Mouse (Mus musculus): ENCODE data around the gene Scnm1.
A peak's percentile ranks its signal among the peaks of the same experiment; 100 is the strongest.
"Not testable (repeated sequence)": the region's sequence is repeated elsewhere in the genome, so short reads cannot be mapped to it uniquely, and the experiment has no call there.

Gene Scnm1

DNA sequence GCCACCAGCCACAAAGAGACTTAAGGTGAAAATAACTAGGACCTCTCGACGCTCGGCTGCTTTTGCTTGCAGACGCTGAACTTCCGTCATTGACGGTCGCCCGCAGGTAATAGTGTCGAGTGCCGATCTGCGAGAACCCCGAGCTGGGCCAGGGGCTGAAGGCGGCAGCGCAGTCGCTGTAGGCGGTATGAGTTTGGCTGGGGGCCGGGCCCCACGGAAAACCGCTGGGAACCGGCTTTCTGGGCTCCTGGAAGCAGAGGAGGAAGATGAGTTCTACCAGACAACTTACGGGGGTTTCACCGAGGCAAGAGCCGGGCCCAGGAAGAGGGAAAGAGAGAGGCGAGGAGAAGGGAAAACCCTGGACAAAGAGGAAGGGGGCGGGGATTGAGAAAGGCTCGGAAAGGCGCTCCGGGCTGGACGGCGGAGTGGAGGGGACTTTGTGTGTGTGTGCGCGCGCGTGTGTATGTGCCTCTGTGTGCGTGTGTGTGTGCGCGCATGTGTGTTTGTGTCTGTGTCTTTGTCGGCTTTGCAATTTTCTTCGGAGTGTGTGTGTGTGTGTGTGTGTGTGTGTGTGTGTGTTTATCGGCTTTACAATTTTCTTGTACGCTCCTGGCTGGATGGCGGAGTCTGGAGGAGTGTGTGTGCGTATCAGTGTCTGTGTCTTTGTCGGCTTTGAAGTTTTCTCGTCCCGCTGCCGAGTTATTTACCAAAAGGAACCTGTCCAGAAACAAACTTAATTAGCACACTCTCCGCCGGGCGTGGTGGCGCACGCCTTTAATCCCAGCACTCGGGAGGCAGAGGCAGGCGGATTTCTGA lies 22.7 kb downstream of the Scnm1 start, which contains the start of gene Vps72:
TSS of gene Vps72 (plus strand) at position 112 of the 816 bp plus-strand sequence.
- peak; percentile 82 to 87 for DNase-seq (ENCODE audit: low read depth in 2 of 2, low spot score in 2 of 2)

DNA sequence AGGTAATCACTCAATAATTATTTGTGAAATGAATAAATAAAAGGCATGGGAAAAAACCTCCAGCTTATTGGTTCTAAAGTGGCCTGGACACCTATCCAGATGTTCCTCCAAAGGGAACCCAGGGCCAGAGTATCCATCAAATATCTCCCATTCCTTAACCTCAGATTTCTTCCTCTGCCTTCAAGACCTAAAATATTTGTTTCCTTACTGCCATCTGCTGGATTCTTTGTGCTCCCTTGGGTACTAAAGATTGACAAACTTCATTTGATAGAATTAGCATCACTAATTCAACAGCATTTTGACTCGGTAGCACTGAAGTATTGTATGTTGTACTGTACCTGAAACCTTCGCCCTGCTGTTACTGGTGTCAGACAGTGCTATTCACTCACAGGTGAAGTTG lies 25.9 kb downstream of the Scnm1 start:
- DNase-seq (ENCODE audit: low read depth in 2 of 2, low spot score in 2 of 2): peak in 1 of 2 experiments; percentile 11

DNA sequence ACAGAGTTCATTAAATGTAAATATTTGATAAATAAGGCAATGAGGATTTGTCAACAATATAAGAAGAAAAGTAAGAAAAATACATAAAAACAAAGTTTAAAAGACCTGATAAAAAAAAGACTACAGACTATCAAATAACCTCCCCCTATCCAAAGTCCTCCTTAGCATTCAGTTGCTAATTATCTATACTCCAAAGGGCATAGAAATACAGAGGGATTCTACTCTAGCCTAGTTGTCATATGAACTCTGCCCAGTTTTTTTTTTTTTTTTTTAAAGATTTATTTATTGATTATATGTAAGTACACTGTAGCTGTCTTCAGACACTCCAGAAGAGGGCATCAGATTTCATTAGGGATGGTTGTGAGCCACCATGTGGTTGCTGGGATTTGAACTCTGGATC lies 26.5 kb downstream of the Scnm1 start:
- DNase-seq (ENCODE audit: low read depth in 2 of 2, low spot score in 2 of 2): not testable (repeated sequence)

DNA sequence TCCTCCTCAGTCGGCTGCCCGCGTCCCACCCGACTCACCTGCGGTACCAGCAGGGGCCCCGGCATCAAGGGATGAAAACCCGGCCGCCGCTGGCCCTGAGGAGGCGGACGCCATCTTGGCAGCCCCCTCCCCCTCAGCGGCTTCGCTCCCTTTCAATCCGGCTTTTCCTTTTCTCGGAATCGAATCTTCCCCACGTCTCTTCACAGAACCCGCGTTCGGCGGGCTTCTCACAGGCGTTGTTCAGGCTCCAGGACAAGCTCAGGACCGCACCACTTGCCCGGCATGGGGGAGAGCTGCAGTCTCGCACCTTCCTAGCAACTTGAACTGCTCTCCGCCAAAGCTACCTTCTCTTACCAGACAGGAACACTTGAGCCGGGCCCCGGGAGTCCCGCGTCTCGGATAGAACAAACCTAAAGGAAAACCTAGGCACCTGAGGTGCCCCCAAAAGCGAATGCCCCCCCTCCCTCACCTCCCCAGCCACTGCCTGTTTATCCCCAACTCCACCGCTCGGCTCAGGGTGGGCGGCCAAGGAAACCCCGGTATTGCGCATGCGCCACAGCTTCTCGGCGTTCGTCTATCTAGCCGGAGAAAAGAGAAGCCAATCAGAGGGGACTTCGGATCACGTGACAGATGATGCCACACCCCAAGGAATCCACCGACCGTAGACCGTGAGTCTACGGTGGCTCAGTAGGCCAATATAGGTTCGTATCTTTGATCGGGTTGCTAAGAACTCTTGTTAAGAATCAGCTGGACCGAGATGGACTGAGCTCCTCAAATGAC lies 27.3 kb downstream of the Scnm1 start, which contains the start of gene Pip5k1a:
TSS of gene Pip5k1a (minus strand) at position 593 of the 780 bp plus-strand sequence.
- peak; percentile 92 to 94 for DNase-seq (ENCODE audit: low read depth in 2 of 2, low spot score in 2 of 2)

DNA sequence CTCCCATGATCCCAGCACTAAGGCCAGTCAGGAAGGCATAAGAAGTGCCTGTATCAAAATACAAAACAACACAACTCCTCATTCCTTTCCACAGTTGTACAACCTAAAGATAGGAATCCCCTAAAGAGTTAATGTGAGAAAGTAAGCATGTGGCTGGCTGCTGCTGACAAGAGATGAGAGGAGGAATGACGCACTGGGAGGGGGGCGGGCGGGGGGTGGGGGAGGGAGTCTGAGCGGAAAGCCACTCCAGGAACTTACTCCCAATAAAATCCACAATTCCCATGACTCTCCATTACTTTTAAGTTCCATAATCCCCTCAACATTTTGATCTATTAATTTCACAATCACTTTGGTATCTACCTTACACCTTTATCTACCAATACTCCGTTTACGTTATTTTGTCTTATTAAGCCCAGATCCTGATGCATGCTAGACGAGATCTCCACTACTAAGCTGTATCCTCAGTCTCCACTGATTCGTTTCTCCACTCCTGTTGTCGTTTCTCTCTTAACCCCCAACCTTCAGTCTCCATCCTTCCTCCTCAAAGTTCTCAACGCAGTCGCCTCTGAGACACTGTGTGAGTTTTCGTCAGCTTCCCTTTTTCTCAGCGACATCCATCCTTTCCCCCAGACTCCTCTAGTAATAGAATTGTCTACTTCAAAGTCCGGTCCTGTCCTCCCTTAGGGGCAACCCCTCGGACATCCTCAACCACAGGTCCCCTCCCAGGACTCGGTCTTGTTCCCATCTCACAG lies 28.0 kb downstream of the Scnm1 start:
- DNase-seq (ENCODE audit: low read depth in 2 of 2, low spot score in 2 of 2): no peak

DNA sequence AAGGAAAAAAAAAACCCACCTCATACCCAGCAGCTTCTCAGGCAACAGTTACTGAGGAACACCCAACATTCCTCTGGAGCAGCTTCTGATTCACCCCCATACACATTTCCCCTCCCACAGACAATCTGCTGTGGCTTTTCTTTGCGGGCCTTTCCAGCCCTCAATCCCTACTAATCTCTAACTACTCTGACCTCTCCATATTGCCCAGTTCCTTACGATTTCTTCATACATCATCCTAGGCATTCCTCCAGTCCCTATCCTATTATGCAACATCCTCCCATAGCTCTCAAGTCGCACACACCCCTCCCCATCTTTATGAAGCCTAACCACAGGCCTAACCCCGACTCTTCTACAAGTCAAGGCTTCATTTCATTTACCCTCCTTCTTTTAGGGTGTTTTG lies 28.7 kb downstream of the Scnm1 start:
- no peak for DNase-seq (ENCODE audit: low read depth in 2 of 2, low spot score in 2 of 2)

DNA sequence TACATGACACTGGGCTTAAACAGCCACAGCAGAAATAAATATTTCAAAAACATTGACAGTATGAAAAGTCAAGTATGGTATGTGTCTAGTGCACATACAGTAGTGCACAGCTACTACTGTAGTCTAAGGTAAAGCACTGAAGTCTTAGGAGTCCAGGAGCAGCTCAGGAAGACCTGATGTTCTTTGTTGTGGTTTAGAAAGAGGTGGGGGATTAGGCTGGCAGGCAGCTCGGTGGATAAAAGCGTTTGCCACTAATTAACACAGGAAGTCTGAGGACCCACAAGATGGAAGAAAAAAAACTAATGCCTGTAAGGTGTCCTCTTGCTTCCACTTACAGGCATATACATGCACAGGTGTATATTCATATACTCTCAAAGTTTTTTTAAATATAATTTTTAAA lies 33.0 kb downstream of the Scnm1 start:
- no peak for DNase-seq (ENCODE audit: low read depth in 2 of 2, low spot score in 2 of 2)

DNA sequence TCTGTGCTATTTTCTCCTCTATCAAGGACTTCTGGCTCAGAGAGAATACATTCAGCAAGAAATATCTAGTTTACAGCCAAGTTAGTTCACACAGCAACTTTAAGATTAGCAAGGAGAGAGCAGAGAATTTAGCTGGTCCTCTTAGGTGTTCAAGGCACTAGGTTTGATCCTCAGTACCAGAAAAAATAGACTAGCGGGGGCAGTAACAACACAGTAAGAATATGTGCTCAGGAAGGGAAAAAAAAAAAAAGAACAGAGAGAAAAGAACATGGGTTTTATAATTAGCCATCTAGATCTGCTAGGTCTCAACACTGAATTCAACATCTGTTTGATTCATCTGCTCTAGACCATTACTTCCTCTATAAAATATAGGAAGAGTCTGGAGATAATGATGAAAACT lies 45.7 kb downstream of the Scnm1 start:
- no peak for DNase-seq (ENCODE audit: low read depth in 2 of 2, low spot score in 2 of 2)

Measured in CD8-positive naive resting alpha-beta T cell, adult 2 months (primary cell).